Mouse (Mus musculus) telencephalon, adult 2 months (tissue): ENCODE results near the gene Prps1l3.
A peak's percentile ranks its signal among the peaks of the same experiment; 100 is the strongest.

Experiments
- DNase-seq: peaks from one replicate; pipeline ENCODE4 v3.0.0-alpha.2; 2011; ENCODE audit warnings: low read depth, low spot score

Gene Prps1l3

GRCm38 (mm10) chr12:57243671-57244495, 13.7 kb downstream of the Prps1l3 start:
- DNase-seq: no peak

DNA sequence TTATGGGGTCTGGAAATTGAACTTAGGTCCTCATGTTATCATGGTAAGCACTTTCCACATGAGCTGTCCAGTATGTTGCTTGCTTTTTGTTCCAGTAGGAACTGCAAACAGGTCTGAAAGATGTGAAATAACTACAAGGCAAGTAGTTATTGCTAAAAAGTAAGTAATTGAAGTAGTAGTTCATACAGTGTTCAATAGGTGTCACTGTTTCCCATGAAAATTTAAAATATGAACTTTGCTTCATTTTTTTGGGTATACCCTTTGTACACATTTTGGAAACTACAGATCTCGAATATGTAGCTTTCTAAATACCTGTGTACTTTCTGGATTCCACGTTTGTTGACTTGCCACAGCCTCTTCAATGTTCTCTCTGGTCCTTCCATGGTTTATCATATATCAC, 28.4 kb downstream of the Prps1l3 start:
- DNase-seq: no peak

DNA sequence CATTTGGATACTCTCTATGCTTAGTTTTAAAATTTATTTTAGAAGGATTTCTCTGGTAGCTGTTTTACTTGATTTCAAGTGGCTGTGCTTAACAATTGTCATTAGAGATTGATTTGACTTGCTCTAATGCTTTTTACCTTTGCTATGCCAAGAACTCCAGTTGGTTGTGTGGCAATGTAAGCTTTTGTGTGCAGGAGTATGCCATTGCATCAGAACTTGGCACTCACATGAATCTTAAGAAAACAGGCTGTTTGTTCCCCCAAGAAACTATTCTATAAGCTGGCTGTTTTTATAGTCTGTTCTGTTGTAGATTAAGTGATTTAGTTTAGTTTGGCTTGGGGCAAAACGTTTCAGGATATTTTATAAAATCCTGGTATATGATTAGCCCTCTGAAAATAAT, 45.2 kb downstream of the Prps1l3 start:
- no peak for DNase-seq

DNA sequence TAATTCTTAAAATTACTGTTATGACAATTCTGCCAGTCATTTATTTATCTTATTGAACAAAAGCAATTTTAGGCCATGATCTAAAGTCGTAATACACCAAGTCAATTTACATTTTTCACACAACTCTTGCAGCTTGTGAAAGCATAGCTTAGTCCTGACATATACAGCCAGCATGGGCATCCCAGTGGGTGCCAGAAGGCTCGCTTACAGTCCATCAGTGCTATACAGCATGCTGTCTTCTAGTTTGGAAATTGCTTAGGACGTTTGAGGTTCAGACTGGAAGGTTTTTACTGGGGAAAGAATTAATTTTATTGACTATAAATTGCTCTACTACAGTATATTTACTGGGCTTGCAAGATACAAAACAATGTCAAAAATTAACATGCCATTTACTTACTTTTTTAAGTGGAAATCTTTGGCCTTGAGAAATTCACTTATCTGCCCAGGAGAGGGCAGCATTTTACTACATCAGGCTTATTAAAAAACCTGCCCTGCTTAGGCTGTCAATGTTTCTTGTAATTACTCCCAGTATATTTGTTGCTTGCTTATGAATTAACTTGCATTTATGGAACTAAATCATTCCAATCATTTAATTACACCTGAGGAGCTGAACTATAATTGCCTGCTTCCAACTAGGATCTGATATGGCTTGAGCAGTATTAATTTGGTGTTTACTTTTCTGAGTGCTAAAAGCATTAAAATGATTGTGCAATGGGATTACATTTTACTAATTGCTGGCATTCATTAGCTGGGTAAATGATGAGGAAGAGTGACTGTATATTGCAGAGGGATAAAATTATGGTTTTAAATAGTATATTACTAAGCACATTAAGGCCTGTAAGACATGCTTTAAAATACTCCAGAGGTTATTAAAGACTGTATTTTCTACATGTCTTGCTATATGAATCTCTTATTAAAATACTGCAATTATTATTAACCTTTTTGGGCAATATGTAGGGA, 51.2 kb downstream of the Prps1l3 start:
- peak; percentile 32 for DNase-seq

DNA sequence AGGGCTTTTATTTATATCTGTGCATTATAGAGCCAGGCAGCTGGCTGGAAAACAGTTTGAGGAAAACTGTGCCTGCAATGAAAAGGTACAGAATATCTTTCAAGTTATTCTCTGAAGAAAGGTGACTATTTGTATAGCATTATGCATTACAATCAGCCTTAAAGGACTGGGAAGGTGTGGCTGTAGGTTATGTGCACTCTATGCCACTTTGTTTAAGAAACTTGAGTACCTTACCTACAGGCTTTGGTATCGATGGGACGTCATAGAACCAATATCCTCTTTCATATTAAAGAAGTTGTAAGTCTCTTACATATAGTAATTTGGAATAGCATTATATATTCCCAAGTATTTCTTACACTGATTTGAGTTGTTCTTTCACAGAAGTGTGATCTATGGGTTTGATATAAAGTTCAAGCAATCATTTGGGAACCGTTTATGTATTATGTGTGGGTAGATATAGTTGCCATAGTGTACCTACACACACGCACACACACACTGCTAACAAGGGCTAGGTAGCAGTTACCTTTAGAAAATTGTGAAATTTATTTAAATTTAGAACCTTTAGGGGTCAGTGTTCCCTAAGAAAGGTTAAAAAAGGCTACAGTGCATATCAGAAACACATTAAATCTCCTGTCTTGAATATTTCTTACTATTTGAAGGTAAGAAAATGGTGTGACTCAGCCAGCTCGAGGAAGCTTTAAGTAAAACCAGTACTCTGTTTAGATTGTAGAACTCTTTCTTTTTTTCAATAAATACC, 55.3 kb downstream of the Prps1l3 start:
- no peak for DNase-seq
